Mouse (Mus musculus) urinary bladder, postnatal 25 days (tissue): Measurements from ENCODE around the gene Spsb2.
"Not testable (repeated sequence)": the region's sequence is repeated elsewhere in the genome, so short reads cannot be mapped to it uniquely, and the experiment has no call there.

Source experiments
- DNase-seq: peaks from one replicate; pipeline ENCODE4 v3.0.0; 2022; ENCODE audit warnings: low spot score

Spsb2 gene

GRCm38 (mm10) chr6:124817563-124817962 is 9.1 kb downstream of the Spsb2 start:
- no peak for DNase-seq

- no peak for DNase-seq
Measured at GRCm38 (mm10) chr6:124817971-124818370, 9.5 kb downstream of the Spsb2 start.

GRCm38 (mm10) chr6:124820891-124821290 is 12.4 kb downstream of the Spsb2 start:
- DNase-seq, result no peak

GRCm38 (mm10) chr6:124822049-124822448 is 13.6 kb downstream of the Spsb2 start:
- DNase-seq, result no peak

GRCm38 (mm10) chr6:124828101-124828592 is 19.7 kb downstream of the Spsb2 start:
- peak; percentile 39 for DNase-seq

GRCm38 (mm10) chr6:124828868-124829798 is 20.7 kb downstream of the Spsb2 start, which contains the start of the genes Usp5 and Cdca3:
Gene Usp5, minus strand, starts transcription at chr6:124829484.
Gene Cdca3, plus strand, starts transcription at chr6:124829547.
- DNase-seq, result peak; percentile 92

GRCm38 (mm10) chr6:124829799-124830700 is 21.6 kb downstream of the Spsb2 start:
- DNase-seq, result peak; percentile 80

- DNase-seq, result not testable (repeated sequence)
Measured at GRCm38 (mm10) chr6:124831199-124831598, 22.7 kb downstream of the Spsb2 start.

GRCm38 (mm10) chr6:124831649-124832048 is 23.2 kb downstream of the Spsb2 start:
- no peak for DNase-seq

GRCm38 (mm10) chr6:124834512-124835081 is 26.1 kb downstream of the Spsb2 start:
- peak; percentile 31 for DNase-seq

- no peak for DNase-seq
Measured at GRCm38 (mm10) chr6:124835531-124835930, 27.1 kb downstream of the Spsb2 start.

GRCm38 (mm10) chr6:124836411-124836810 is 27.9 kb downstream of the Spsb2 start:
- DNase-seq, result no peak

- no peak for DNase-seq
Measured at GRCm38 (mm10) chr6:124839805-124840204, 31.3 kb downstream of the Spsb2 start.

GRCm38 (mm10) chr6:124840241-124841167 is 32.0 kb downstream of the Spsb2 start, which contains the start of gene Gnb3:
Gene Gnb3, minus strand, starts transcription at chr6:124840275.
- no peak for DNase-seq

- peak; percentile 90 for DNase-seq
Measured at GRCm38 (mm10) chr6:124847305-124847704, 38.8 kb downstream of the Spsb2 start.

- DNase-seq, result no peak
Measured at GRCm38 (mm10) chr6:124850535-124850934, 42.1 kb downstream of the Spsb2 start.

- DNase-seq, result no peak
Measured at GRCm38 (mm10) chr6:124854647-124855046, 46.2 kb downstream of the Spsb2 start.

- DNase-seq, result no peak
Measured at GRCm38 (mm10) chr6:124856321-124856720, 47.9 kb downstream of the Spsb2 start.

GRCm38 (mm10) chr6:124856916-124857839 is 48.7 kb downstream of the Spsb2 start, which contains the start of gene P3h3:
Gene P3h3, minus strand, starts transcription at chr6:124857752.
- peak; percentile 74 for DNase-seq
